Mouse (Mus musculus) MEL (cell line): ENCODE measurements around the gene Unc13b. TPM values are rescaled to one million over a fixed set of nuclear protein-coding genes. Genes with fewer than 3 reads are reported as not detected.

Source experiments
- DNase-seq: peaks from one replicate; pipeline ENCODE4 v3.0.0; 2011; ENCODE audit warnings: low read depth, low spot score
- H3K27ac ChIP-seq: 2 replicates; pipeline ENCODE4 v1.5.1; 2012; ENCODE audit warnings: low read depth, mild to moderate bottlenecking, control low read depth, low read length, moderate library complexity; ENCODE audit not compliant: control insufficient read depth
- H3K27me3 ChIP-seq, 2 experiments: fragments of 150-350 bp in 1 of 2; sonication (generic) in 1 of 2; 2 replicates each; pipeline ENCODE4 v1.6.1; 2012; ENCODE audit warnings: low read length in 2 of 2, mild to moderate bottlenecking in 2 of 2, improper control_type of control experiment in 1 of 2, moderate library complexity in 1 of 2; ENCODE audit not compliant: insufficient read depth in 2 of 2, control insufficient read depth in 1 of 2
- H3K36me3 ChIP-seq, 2 experiments: 2 replicates each; pipeline ENCODE4 v1.6.1; 2012 to 2014; ENCODE audit warnings: low read length in 2 of 2, improper control_type of control experiment in 1 of 2, inconsistent platforms in 1 of 2, mild to moderate bottlenecking in 1 of 2; ENCODE audit not compliant: insufficient read depth in 2 of 2, control insufficient read depth in 1 of 2
- H3K4me1 ChIP-seq, 2 experiments: fragments of 150-350 bp in 1 of 2; sonication (generic) in 1 of 2; 2 replicates each; pipeline ENCODE4 v1.6.1; 2012; ENCODE audit warnings: low read length in 2 of 2, improper control_type of control experiment in 1 of 2, mild to moderate bottlenecking in 1 of 2; ENCODE audit not compliant: insufficient read depth in 2 of 2, control insufficient read depth in 1 of 2
- H3K4me3 ChIP-seq, 2 experiments: fragments of 150-350 bp in 1 of 2; sonication (generic) in 1 of 2; 2 replicates each; pipeline ENCODE4 v1.5.1; 2012; ENCODE audit warnings: low read depth in 2 of 2, low read length in 2 of 2, mild to moderate bottlenecking in 2 of 2, moderate library complexity in 2 of 2, control low read depth in 1 of 2, improper control_type of control experiment in 1 of 2; ENCODE audit not compliant: control insufficient read depth in 1 of 2, insufficient read depth in 1 of 2
- H3K79me2 ChIP-seq: 2 replicates; pipeline ENCODE4 v1.6.1; 2012; ENCODE audit warnings: mild to moderate bottlenecking, low read length, moderate library complexity; ENCODE audit not compliant: control insufficient read depth, poor library complexity, insufficient read depth
- H3K9ac ChIP-seq: 2 replicates; pipeline ENCODE4 v1.6.1; 2012; ENCODE audit warnings: low read depth, mild to moderate bottlenecking, control low read depth, low read length, moderate library complexity; ENCODE audit not compliant: control insufficient read depth, poor library complexity, severe bottlenecking
- H3K9me3 ChIP-seq: fragments of 150-350 bp; sonication (generic); replicated peaks from 2 replicates; pipeline ENCODE4 v1.6.1; 2012; ENCODE audit warnings: mild to moderate bottlenecking, low read length, improper control_type of control experiment, moderate library complexity; ENCODE audit not compliant: insufficient read depth
- BHLHE40 ChIP-seq: IDR thresholded peaks from 2 replicates; pipeline ENCODE4 v1.6.1; 2012; ENCODE audit warnings: low read depth, mild to moderate bottlenecking, inconsistent platforms, low read length, improper control_type of control experiment, borderline replicate concordance
- CHD2 ChIP-seq: IDR thresholded peaks from 2 replicates; pipeline ENCODE4 v1.6.1; 2011; ENCODE audit warnings: low read length, improper control_type of control experiment
- CTCF ChIP-seq, 3 experiments: IDR thresholded peaks in 2 of 3; conservative IDR thresholded peaks in 1 of 3; 2 replicates each; pipeline ENCODE4 v1.5.1; 2011 to 2012; ENCODE audit warnings: low read length in 3 of 3, low read depth in 2 of 3, mild to moderate bottlenecking in 2 of 3, improper control_type of control experiment in 1 of 3, inconsistent platforms in 1 of 3, mixed read lengths in 1 of 3, moderate library complexity in 1 of 3; ENCODE audit not compliant: control insufficient read depth in 1 of 3, insufficient read depth in 1 of 3, poor library complexity in 1 of 3, severe bottlenecking in 1 of 3
- E2F4 ChIP-seq: IDR thresholded peaks from 2 replicates; pipeline ENCODE4 v1.6.1; 2011; ENCODE audit warnings: low read depth, low read length, improper control_type of control experiment, borderline replicate concordance
- EP300 ChIP-seq, 2 experiments: IDR thresholded peaks; 2 replicates each; pipeline ENCODE4 v1.6.1; 2011; ENCODE audit warnings: improper control_type of control experiment in 2 of 2, low read length in 2 of 2, low read depth in 1 of 2, mild to moderate bottlenecking in 1 of 2
- ETS1 ChIP-seq: IDR thresholded peaks from 2 replicates; pipeline ENCODE4 v1.6.1; 2012; ENCODE audit warnings: low read depth, mild to moderate bottlenecking, inconsistent platforms, low read length, improper control_type of control experiment, moderate library complexity
- GABPA ChIP-seq: IDR thresholded peaks from 2 replicates; pipeline ENCODE4 v1.6.1; 2012; ENCODE audit warnings: low read depth, mild to moderate bottlenecking, inconsistent platforms, low read length, improper control_type of control experiment, moderate library complexity
- GATA1 ChIP-seq: IDR thresholded peaks from 2 replicates; pipeline ENCODE4 v1.6.1; 2011; ENCODE audit warnings: low read depth, low read length, improper control_type of control experiment
- JUND ChIP-seq: IDR thresholded peaks from 2 replicates; pipeline ENCODE4 v1.6.1; 2011; ENCODE audit warnings: low read depth, mild to moderate bottlenecking, improper control_type of control experiment, low read length
- MAFK ChIP-seq: IDR thresholded peaks from 2 replicates; pipeline ENCODE4 v1.6.1; 2011; ENCODE audit warnings: low read depth, mild to moderate bottlenecking, low read length, improper control_type of control experiment, borderline replicate concordance
- MAX ChIP-seq: IDR thresholded peaks from 2 replicates; pipeline ENCODE4 v1.6.1; 2011; ENCODE audit warnings: low read length, improper control_type of control experiment
- MAZ ChIP-seq: IDR thresholded peaks from 2 replicates; pipeline ENCODE4 v1.6.1; 2012; ENCODE audit warnings: low read depth, mild to moderate bottlenecking, inconsistent platforms, low read length, improper control_type of control experiment
- MXI1 ChIP-seq: IDR thresholded peaks from 2 replicates; pipeline ENCODE4 v1.6.1; 2011; ENCODE audit warnings: mild to moderate bottlenecking, low read depth, low read length, improper control_type of control experiment
- MYC ChIP-seq: IDR thresholded peaks from 2 replicates; pipeline ENCODE4 v1.6.1; 2011; ENCODE audit warnings: low read depth, mild to moderate bottlenecking, low read length, improper control_type of control experiment, moderate library complexity
- NELFE ChIP-seq: IDR thresholded peaks from 2 replicates; pipeline ENCODE4 v1.6.1; 2011; ENCODE audit warnings: low read depth, low read length, improper control_type of control experiment
- NRF1 ChIP-seq: IDR thresholded peaks from 2 replicates; pipeline ENCODE4 v1.6.1; 2014; ENCODE audit warnings: low read depth, mild to moderate bottlenecking, inconsistent platforms, low read length, improper control_type of control experiment, moderate library complexity; ENCODE audit not compliant: poor library complexity, insufficient read depth, severe bottlenecking
- POLR2AphosphoS5 ChIP-seq: IDR thresholded peaks from 2 replicates; pipeline ENCODE4 v1.6.1; 2012; ENCODE audit warnings: low read depth, borderline replicate concordance, mild to moderate bottlenecking, inconsistent platforms, low read length, moderate library complexity, mixed read lengths
- RCOR1 ChIP-seq: IDR thresholded peaks from 2 replicates; pipeline ENCODE4 v1.6.1; 2012; ENCODE audit warnings: low read depth, mild to moderate bottlenecking, inconsistent platforms, low read length, improper control_type of control experiment
- SMC3 ChIP-seq: IDR thresholded peaks from 2 replicates; pipeline ENCODE4 v1.6.1; 2011; ENCODE audit warnings: low read depth, low read length, improper control_type of control experiment
- TAL1 ChIP-seq: IDR thresholded peaks from 2 replicates; pipeline ENCODE4 v1.6.1; 2012; ENCODE audit warnings: mild to moderate bottlenecking, inconsistent platforms, low read length, moderate library complexity, mixed read lengths
- TBP ChIP-seq: IDR thresholded peaks from 2 replicates; pipeline ENCODE4 v1.8.0; 2011; ENCODE audit warnings: low read depth, low read length, improper control_type of control experiment
- TCF12 ChIP-seq: IDR thresholded peaks from 2 replicates; pipeline ENCODE4 v1.6.1; 2014; ENCODE audit warnings: low read depth, mild to moderate bottlenecking, inconsistent platforms, low read length, improper control_type of control experiment, moderate library complexity
- UBTF ChIP-seq: IDR thresholded peaks from 2 replicates; pipeline ENCODE4 v1.6.1; 2012; ENCODE audit warnings: low read depth, mild to moderate bottlenecking, inconsistent platforms, low read length, improper control_type of control experiment, moderate library complexity, borderline replicate concordance; ENCODE audit not compliant: insufficient read depth
- USF1 ChIP-seq: IDR thresholded peaks from 2 replicates; pipeline ENCODE4 v1.6.1; 2014; ENCODE audit warnings: low read depth, mild to moderate bottlenecking, inconsistent platforms, low read length, improper control_type of control experiment, moderate library complexity
- ZC3H11A ChIP-seq: IDR thresholded peaks from 2 replicates; pipeline ENCODE4 v1.6.1; 2012; ENCODE audit warnings: low read depth, mild to moderate bottlenecking, inconsistent platforms, low read length, improper control_type of control experiment
- ZMIZ1 ChIP-seq: IDR thresholded peaks from 2 replicates; pipeline ENCODE4 v1.6.1; 2012; ENCODE audit warnings: low read depth, mild to moderate bottlenecking, inconsistent platforms, low read length, improper control_type of control experiment, moderate library complexity
- ZNF384 ChIP-seq: IDR thresholded peaks from 2 replicates; pipeline ENCODE4 v1.6.1; 2012; ENCODE audit warnings: low read depth, mild to moderate bottlenecking, inconsistent platforms, low read length, improper control_type of control experiment
- polyA plus RNA-seq, 2 experiments: library from polyadenylated mRNA; stranded (reverse) in 1 of 2; unstranded in 1 of 2; fragments of >175 nt in 1 of 2; fragments of >200 nt in 1 of 2; gene quantifications; 2 replicates each; pipeline versions ENCODE4 v1.2.1 to v1.2.4; 2012; ENCODE audit warnings: low replicate concordance in 2 of 2, low read depth in 1 of 2; ENCODE audit not compliant: insufficient read length in 2 of 2, insufficient read depth in 1 of 2, missing spikeins in 1 of 2
- total RNA-seq: library from RNA; depleted of rRNA; stranded (reverse); fragments of 300-350 nt; gene quantifications from 2 replicates; pipeline ENCODE4 v1.2.3, GENCODE M21; 2012

Unc13b gene
- total and polyA plus RNA-seq, 3 experiments, result 5.4 to 9.6 TPM; not detected in 1

DNA sequence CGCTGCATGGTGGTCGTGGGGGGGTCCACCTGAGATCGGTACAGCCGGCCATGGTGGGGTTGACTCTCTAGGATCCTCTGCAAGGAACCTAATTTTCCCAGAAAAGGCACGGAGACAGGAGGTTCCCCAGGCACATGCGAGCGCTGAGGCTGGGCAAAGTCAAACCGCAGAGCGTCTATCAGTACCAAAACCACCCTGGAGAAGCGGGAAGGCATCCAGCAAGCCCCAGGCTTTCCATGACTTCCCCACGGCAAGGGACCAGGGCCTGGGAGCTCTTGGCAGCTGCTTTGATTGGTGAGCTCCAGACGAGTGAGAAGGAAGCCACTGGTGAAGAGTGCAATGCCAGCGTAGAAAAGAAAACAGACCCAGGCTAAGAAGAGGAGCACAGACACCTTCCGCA is 34.1 kb upstream of the Unc13b start:
- no peak for DNase-seq
- Histone ChIP-seq H3K4me3 (peak overlapping the region; percentile 68 to 79), H3K9ac (peak overlapping the region; percentile 89), H3K4me1 (peaks cover 0 to 9% of the 10 kb centered on the region in 2 experiments; a peak in 2 of 4 replicates), H3K9me3 (no peaks in the 10 kb centered on the region), H3K27me3 (no peaks in the 10 kb centered on the region), H3K79me2 (peaks cover 10% of the 10 kb centered on the region), H3K36me3 (peaks cover 1 to 2% of the 10 kb centered on the region in 2 experiments; a peak in 2 of 4 replicates), H3K27ac (no peak overlapping the region)
- TF ChIP-seq E2F4, result no peak
- TF ChIP-seq ZMIZ1, result no peak
- no peak for TF ChIP-seq NRF1
- TF ChIP-seq MAX, result no peak
- no peak for TF ChIP-seq MYC
- TF ChIP-seq NELFE, result no peak
- TF ChIP-seq MAFK, result no peak
- TF ChIP-seq CTCF (IDR thresholded peaks at IDR 0.05 in 2 of 3, conservative IDR thresholded peaks at IDR 0.05 in 1 of 3; ENCODE audit: control insufficient read depth in 1 of 3, insufficient read depth in 1 of 3, low read depth in 2 of 3, low read length in 3 of 3, poor library complexity in 1 of 3, severe bottlenecking in 1 of 3), result no peak
- no peak for TF ChIP-seq SMC3
- TF ChIP-seq USF1, result no peak
- no peak for TF ChIP-seq CHD2
- TF ChIP-seq MXI1, result no peak
- TF ChIP-seq GABPA, result no peak
- no peak for TF ChIP-seq ZNF384
- no peak for TF ChIP-seq UBTF
- no peak for TF ChIP-seq ZC3H11A
- TF ChIP-seq BHLHE40, result no peak

DNA sequence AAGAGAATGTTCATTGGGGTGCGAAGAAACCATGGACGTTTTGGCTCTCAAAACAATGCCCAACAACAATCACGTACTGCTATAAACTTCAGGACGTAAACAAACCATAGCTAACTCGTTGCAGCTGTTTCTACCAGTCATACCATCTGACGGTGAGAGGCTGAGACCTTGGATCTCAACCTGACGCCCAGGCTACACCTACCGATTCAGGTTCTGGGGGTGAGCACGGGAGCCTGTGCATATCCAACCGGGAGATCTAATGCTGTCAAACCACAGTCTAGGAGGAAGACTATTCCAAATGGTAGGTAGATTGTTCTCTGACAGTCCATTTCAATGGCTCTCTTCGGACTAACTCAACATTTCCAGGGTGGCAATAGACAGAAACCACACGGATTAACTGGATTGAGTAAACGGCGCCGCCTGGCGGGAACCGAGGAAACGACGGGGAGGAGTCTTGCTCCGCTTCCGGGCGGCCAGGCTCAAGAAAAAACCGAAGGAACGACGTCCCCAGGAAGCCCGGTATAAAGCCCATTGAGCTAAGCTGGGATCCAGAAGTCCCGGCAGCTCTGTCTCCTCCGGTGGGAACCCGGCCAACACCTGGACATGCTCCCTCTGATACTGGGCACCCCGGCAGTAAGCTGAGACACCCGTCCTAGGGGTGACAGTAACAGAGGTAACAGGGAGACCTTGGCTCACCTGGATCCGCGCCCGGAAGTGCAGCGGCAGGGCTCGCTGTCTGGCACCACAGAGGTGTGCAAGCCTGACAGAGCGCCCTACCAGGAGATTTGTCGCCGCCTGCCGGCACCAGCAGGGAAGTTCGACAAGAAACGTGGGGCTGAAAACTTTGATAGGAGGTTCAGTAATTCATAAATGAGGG is 33.4 kb upstream of the Unc13b start, which contains the start of gene Pigo:
Pigo (minus strand) TSS at position 736 of the 877 bp plus-strand sequence.
- peaks cover 1 to 5% of the 10 kb centered on the region in 2 experiments; a peak in 3 of 4 replicates for H3K36me3 ChIP-seq
- TF ChIP-seq MAX (no peak), ETS1 (no peak), GABPA (no peak; the same call in 1 of the 2 replicates), USF1 (no peak), RCOR1 (no peak), UBTF (no peak), GATA1 (no peak), JUND (no peak), MAZ (no peak), CHD2 (no peak), ZC3H11A (peak; percentile 1; the same call in 1 of the 2 replicates), POLR2AphosphoS5 (no peak), TCF12 (peak; percentile 24; the same call in 1 of the 2 replicates), MAFK (no peak), TBP (peak; percentile 38; the same call in 1 of the 2 replicates), TAL1 (no peak), CTCF (IDR thresholded peaks at IDR 0.05 in 2 of 3, conservative IDR thresholded peaks at IDR 0.05 in 1 of 3; ENCODE audit: control insufficient read depth in 1 of 3, insufficient read depth in 1 of 3, low read depth in 2 of 3, low read length in 3 of 3, poor library complexity in 1 of 3, severe bottlenecking in 1 of 3) (peak; percentile 77 to 94 (median 92)), BHLHE40 (no peak), ZMIZ1 (no peak), MXI1 (peak; percentile 76), EP300 (IDR thresholded peaks at IDR 0.05; ENCODE audit: low read depth in 1 of 2, low read length in 2 of 2) (no peak)

More for the DNA sequence above, 33.4 kb upstream of the Unc13b start, which contains the start of gene Pigo:
- no peaks in the 10 kb centered on the region for H3K9me3 ChIP-seq
- H3K27ac ChIP-seq, result peak within 1 kb of the TSS; percentile 91
- H3K79me2 ChIP-seq, result peaks cover 17% of the 10 kb centered on the region
- DNase-seq, result peak; percentile 95
- peak within 1 kb of the TSS; percentile 68 to 79 for H3K4me3 ChIP-seq
- peaks cover 1 to 13% of the 10 kb centered on the region in 2 experiments; a peak in 3 of 4 replicates for H3K4me1 ChIP-seq
- peak within 1 kb of the TSS; percentile 89 for H3K9ac ChIP-seq
- no peaks in the 10 kb centered on the region for H3K27me3 ChIP-seq
